Mouse (Mus musculus) neural tube, embryonic 15.5 days (tissue): ENCODE measurements around the gene Lgals2. TPM values are rescaled to one million over a fixed set of nuclear protein-coding genes. Genes with fewer than 3 reads are reported as not detected.
"Not testable (repeated sequence)": the region's sequence is repeated elsewhere in the genome, so short reads cannot be mapped to it uniquely, and the experiment has no call there.

Experiments used
- ATAC-seq: fragments of 200-750 bp; cut with Nextera tagmentation; 2 replicates; pipeline ENCODE4 v1.8.0; 2017; ENCODE audit warnings: mild to moderate bottlenecking, moderate TSS enrichment, moderate library complexity; ENCODE audit not compliant: low FRiP score
- H3K27ac ChIP-seq: fragments of 300-500 bp; sonication (generic); replicated peaks from 2 replicates; pipeline ENCODE4 v1.5.1; 2015; ENCODE audit warnings: mild to moderate bottlenecking, inconsistent platforms
- H3K27me3 ChIP-seq: fragments of 300-500 bp; sonication (generic); replicated peaks from 2 replicates; pipeline ENCODE4 v1.6.1; 2015; ENCODE audit warnings: inconsistent platforms
- H3K36me3 ChIP-seq: fragments of 300-500 bp; sonication (generic); 2 replicates; pipeline ENCODE4 v1.6.1; 2015; ENCODE audit warnings: inconsistent platforms
- H3K4me1 ChIP-seq: fragments of 300-500 bp; sonication (generic); 2 replicates; pipeline ENCODE4 v1.6.1; 2015; ENCODE audit warnings: inconsistent platforms
- H3K4me2 ChIP-seq: fragments of 300-500 bp; sonication (generic); 2 replicates; pipeline ENCODE4 v1.6.1; 2015; ENCODE audit warnings: inconsistent platforms, mild to moderate bottlenecking, moderate library complexity
- H3K4me3 ChIP-seq: fragments of 300-500 bp; sonication (generic); replicated peaks from 2 replicates; pipeline ENCODE4 v1.5.1; 2015; ENCODE audit warnings: mild to moderate bottlenecking, inconsistent platforms
- H3K9ac ChIP-seq: fragments of 300-500 bp; sonication (generic); replicated peaks from 2 replicates; pipeline ENCODE4 v1.6.1; 2015; ENCODE audit warnings: mild to moderate bottlenecking, inconsistent platforms
- H3K9me3 ChIP-seq: fragments of 300-500 bp; sonication (generic); replicated peaks from 2 replicates; pipeline ENCODE4 v1.6.1; 2016; ENCODE audit warnings: inconsistent platforms
- WGBS: fragments of 180-500 bp; shearing (Covaris S2); methylation state at CpG from one replicate; pipeline ENCODE4 v1.1.7; 2015; ENCODE audit warnings: mixed read lengths; 5-methylcytosine and 5-hydroxymethylcytosine counted together
- polyA plus RNA-seq: library from polyadenylated mRNA; unstranded; fragments of >200 nt; fragmentation: Nextera tagmentation; extraction: Ambion mirVana; gene quantifications from 2 replicates; pipeline ENCODE4 v1.2.1, GENCODE M21; 2015

Lgals2 gene
- polyA plus RNA-seq, 1 experiment from 2014 or later: not detected

DNA sequence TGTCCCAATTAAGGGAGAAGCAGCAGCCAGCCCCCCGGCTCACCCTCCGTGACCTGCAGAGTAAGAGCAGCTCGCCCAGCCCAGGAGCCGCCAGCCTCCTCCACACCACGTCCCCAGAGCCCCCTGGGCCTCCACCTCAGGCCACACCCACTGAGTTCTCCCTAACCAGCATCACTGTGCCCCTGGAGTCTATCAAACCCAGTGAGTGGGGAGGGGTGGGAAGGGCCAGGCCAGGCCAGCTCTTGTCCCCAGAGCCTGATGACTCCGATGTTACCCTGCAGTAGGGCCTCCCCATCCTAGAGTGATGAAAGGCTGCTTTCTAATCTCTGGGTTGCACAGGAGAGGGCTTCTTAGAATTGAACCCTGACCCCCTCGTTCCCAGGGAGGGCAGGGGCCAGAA, 37.1 kb upstream of the Lgals2 start:
- H3K27me3 ChIP-seq: no peaks in the 10 kb centered on the region
- H3K4me3 ChIP-seq: no peak overlapping the region
- 69% methylated on average over 7 of the region's 7 CpGs for WGBS
- H3K27ac ChIP-seq: no peak overlapping the region
- H3K9ac ChIP-seq: no peak overlapping the region
- H3K9me3 ChIP-seq: no peaks in the 10 kb centered on the region
- no peak overlapping the region for H3K4me2 ChIP-seq
- ATAC-seq: no peak
- peaks cover 14% of the 10 kb centered on the region; the same call in 1 of the 2 replicates for H3K4me1 ChIP-seq
- H3K36me3 ChIP-seq: peaks cover 40% of the 10 kb centered on the region

- Histone ChIP-seq H3K9me3 (no peaks in the 10 kb centered on the region), H3K36me3 (peaks cover 66% of the 10 kb centered on the region), H3K27me3 (no peaks in the 10 kb centered on the region), H3K9ac (no peak overlapping the region), H3K4me1 (peaks cover 10% of the 10 kb centered on the region; the same call in 1 of the 2 replicates), H3K4me3 (no peak overlapping the region), H3K4me2 (no peak overlapping the region), H3K27ac (no peak overlapping the region)
- ATAC-seq: no peak
- WGBS: 30% methylated on average over 13 of the region's 13 CpGs
These were observed 34.1 kb upstream of the Lgals2 start for GRCm38 (mm10) chr15:78889401-78889853.

- ATAC-seq: no peak
- no peak overlapping the region for H3K4me3 ChIP-seq
- no peak overlapping the region for H3K4me2 ChIP-seq
- no peaks in the 10 kb centered on the region for H3K27me3 ChIP-seq
- peaks cover 58% of the 10 kb centered on the region for H3K36me3 ChIP-seq
- H3K27ac ChIP-seq: no peak overlapping the region
- no peaks in the 10 kb centered on the region for H3K9me3 ChIP-seq
- WGBS: 89% methylated on average over 3 of the region's 3 CpGs
- H3K9ac ChIP-seq: no peak overlapping the region
- peaks cover 27% of the 10 kb centered on the region for H3K4me1 ChIP-seq
These were observed 26.5 kb upstream of the Lgals2 start for GRCm38 (mm10) chr15:78881828-78882227.

DNA sequence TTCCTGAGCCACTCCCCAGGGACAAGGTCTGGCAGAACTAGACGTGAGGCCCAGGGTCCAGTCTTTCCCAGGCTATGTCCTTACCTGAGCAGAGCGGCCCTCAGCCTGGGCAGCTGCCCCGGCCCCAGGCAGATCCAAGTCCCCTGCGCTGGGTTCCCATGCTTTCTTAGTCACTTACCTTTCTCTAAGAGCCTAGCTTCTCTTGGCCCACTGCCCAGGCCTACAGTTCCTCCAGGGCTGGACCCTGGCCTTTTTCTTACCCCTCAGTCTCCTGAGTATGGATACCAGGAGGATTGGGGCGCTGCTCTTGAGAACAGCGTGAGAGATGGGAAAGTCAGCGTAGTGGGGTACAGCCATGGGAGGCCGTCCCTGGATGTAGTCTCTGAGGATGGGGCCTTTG, 25.1 kb upstream of the Lgals2 start:
- no peaks in the 10 kb centered on the region for H3K9me3 ChIP-seq
- H3K27me3 ChIP-seq: no peaks in the 10 kb centered on the region
- peaks cover 39% of the 10 kb centered on the region for H3K4me1 ChIP-seq
- no peak overlapping the region for H3K4me3 ChIP-seq
- H3K9ac ChIP-seq: no peak overlapping the region
- ATAC-seq: no peak
- H3K36me3 ChIP-seq: peaks cover 46% of the 10 kb centered on the region
- H3K27ac ChIP-seq: no peak overlapping the region
- 92% methylated on average over 8 of the region's 8 CpGs for WGBS
- no peak overlapping the region for H3K4me2 ChIP-seq

GRCm38 (mm10) chr15:78878792-78879516, 23.6 kb upstream of the Lgals2 start:
- Histone ChIP-seq H3K4me2 (peak overlapping the region; percentile 90; the same call in 1 of the 2 replicates), H3K4me1 (peaks cover 42% of the 10 kb centered on the region), H3K36me3 (peaks cover 33% of the 10 kb centered on the region)
- 70% methylated on average over 7 of the region's 7 CpGs for WGBS
- not testable (repeated sequence) for H3K27ac ChIP-seq, H3K27me3 ChIP-seq, H3K9me3 ChIP-seq, H3K4me3 ChIP-seq, H3K9ac ChIP-seq, ATAC-seq

- WGBS: 1% methylated on average over 16 of the region's 17 CpGs
- peak; percentile 40 for ATAC-seq
- peak overlapping the region; percentile 99 for H3K27ac ChIP-seq
These were observed 22.6 kb upstream of the Lgals2 start for GRCm38 (mm10) chr15:78877810-78878390.

GRCm38 (mm10) chr15:78876991-78877809, 21.9 kb upstream of the Lgals2 start, which contains the start of gene Gga1:
Gga1 (plus strand) TSS chr15:78877190.
- ATAC-seq: peak; percentile 91
- under 1% methylated on average over 69 of the region's 95 CpGs for WGBS
- peak within 1 kb of the TSS; percentile 99 for H3K27ac ChIP-seq
- no peaks in the 10 kb centered on the region for H3K9me3 ChIP-seq
- peak within 1 kb of the TSS; percentile 90 for H3K4me2 ChIP-seq
- no peaks in the 10 kb centered on the region for H3K27me3 ChIP-seq
- H3K9ac ChIP-seq: peak within 1 kb of the TSS; percentile 81
- peak within 1 kb of the TSS; percentile 79 for H3K4me3 ChIP-seq
- H3K36me3 ChIP-seq: peaks cover 15% of the 10 kb centered on the region
- peaks cover 42% of the 10 kb centered on the region for H3K4me1 ChIP-seq

More at GRCm38 (mm10) chr15:78877810-78878390, 22.6 kb upstream of the Lgals2 start:
- peak overlapping the region; percentile 90 for H3K4me2 ChIP-seq
- no peaks in the 10 kb centered on the region for H3K27me3 ChIP-seq
- H3K9me3 ChIP-seq: no peaks in the 10 kb centered on the region
- H3K36me3 ChIP-seq: peaks cover 22% of the 10 kb centered on the region
- peak overlapping the region; percentile 79 for H3K4me3 ChIP-seq
- peak overlapping the region; percentile 81 for H3K9ac ChIP-seq
- H3K4me1 ChIP-seq: peaks cover 42% of the 10 kb centered on the region

GRCm38 (mm10) chr15:78876258-78876696, 20.9 kb upstream of the Lgals2 start:
- peaks cover 6% of the 10 kb centered on the region; the same call in 1 of the 2 replicates for H3K36me3 ChIP-seq
- peak overlapping the region; percentile 90 for H3K4me2 ChIP-seq
- peaks cover 42% of the 10 kb centered on the region for H3K4me1 ChIP-seq
- WGBS: 3% methylated on average over 17 of the region's 17 CpGs
- peak overlapping the region; percentile 99 for H3K27ac ChIP-seq
- H3K27me3 ChIP-seq: no peaks in the 10 kb centered on the region
- peak; percentile 45; the same call in 1 of the 2 replicates for ATAC-seq
- no peaks in the 10 kb centered on the region for H3K9me3 ChIP-seq
- peak overlapping the region; percentile 81 for H3K9ac ChIP-seq
- H3K4me3 ChIP-seq: peak overlapping the region; percentile 79

- Histone ChIP-seq H3K9me3 (no peaks in the 10 kb centered on the region), H3K9ac (peak overlapping the region; percentile 81), H3K36me3 (no peaks in the 10 kb centered on the region), H3K4me3 (peak overlapping the region; percentile 79), H3K27me3 (no peaks in the 10 kb centered on the region), H3K27ac (peak overlapping the region; percentile 99), H3K4me1 (peaks cover 41% of the 10 kb centered on the region), H3K4me2 (peak overlapping the region; percentile 90)
- no peak for ATAC-seq
- 77% methylated on average over 5 of the region's 5 CpGs for WGBS
These were observed 20.2 kb upstream of the Lgals2 start for GRCm38 (mm10) chr15:78875537-78875936.

- Histone ChIP-seq H3K4me3 (no peak overlapping the region), H3K9ac (no peak overlapping the region), H3K9me3 (no peaks in the 10 kb centered on the region), H3K27me3 (no peaks in the 10 kb centered on the region), H3K27ac (peak overlapping the region; percentile 99), H3K4me2 (no peak overlapping the region), H3K36me3 (no peaks in the 10 kb centered on the region), H3K4me1 (peaks cover 35% of the 10 kb centered on the region)
- no peak for ATAC-seq
- 78% methylated on average over 8 of the region's 8 CpGs for WGBS
These were observed 19.7 kb upstream of the Lgals2 start for GRCm38 (mm10) chr15:78874989-78875388.

DNA sequence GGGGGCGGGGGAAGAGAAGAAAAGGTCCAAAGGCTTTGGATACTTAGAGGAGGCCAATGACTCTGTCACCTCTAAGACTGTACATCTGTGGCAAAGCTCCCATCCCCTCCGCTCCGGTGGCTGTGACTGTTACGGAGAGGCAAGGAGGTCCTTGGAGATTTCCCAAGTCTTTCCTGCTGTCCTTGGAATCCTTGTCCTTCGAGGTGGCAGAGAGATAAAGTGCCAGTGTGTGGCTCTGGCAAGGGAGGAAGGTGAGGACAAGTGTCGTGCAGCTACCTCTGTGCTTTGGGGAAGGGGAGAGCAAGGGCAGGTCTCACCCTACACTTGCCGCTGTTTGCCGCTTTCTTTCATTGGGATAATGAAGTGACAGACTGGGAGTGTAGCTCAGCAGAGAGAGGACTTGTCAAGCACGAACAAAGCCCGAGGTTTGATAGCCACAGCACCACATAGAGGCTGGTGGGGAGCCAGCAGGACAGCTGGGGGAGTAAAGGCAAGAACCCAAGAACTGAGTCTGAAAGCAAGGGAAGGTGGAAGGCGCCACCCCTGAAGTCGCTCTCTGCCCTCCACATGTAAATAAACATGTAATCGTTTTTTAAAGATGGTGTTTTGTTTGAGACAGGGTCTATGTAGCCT, 18.6 kb upstream of the Lgals2 start:
- H3K4me1 ChIP-seq: peaks cover 25% of the 10 kb centered on the region
- no peaks in the 10 kb centered on the region for H3K27me3 ChIP-seq
- no peak overlapping the region; the same call in 1 of the 2 replicates for H3K27ac ChIP-seq
- H3K36me3 ChIP-seq: no peaks in the 10 kb centered on the region
- WGBS: 59% methylated on average over 13 of the region's 13 CpGs
- no peak overlapping the region for H3K9ac ChIP-seq
- H3K4me2 ChIP-seq: no peak overlapping the region
- ATAC-seq: no peak
- H3K9me3 ChIP-seq: no peaks in the 10 kb centered on the region
- no peak overlapping the region for H3K4me3 ChIP-seq
